Mouse (Mus musculus) stomach, postnatal 0 days (tissue): Measurements from ENCODE around the gene Tbrg1.

Experiments
- CTCF ChIP-seq: IDR thresholded peaks from 2 replicates; pipeline ENCODE4 v1.5.1; 2016; ENCODE audit warnings: antibody characterized with exemption, low read depth, mild to moderate bottlenecking, moderate library complexity
- EP300 ChIP-seq: optimal IDR thresholded peaks from 2 replicates; pipeline ENCODE3; 2016; ENCODE audit warnings: antibody characterized with exemption

GRCm38 (mm10) chr9:37656439-37656881, 652 bp downstream of the Tbrg1 start:
- no peak for TF ChIP-seq EP300
- no peak for TF ChIP-seq CTCF
